Mouse (Mus musculus) cerebellum, postnatal 36 days (tissue): ENCODE data around the gene Nars2.
A peak's percentile ranks its signal among the peaks of the same experiment; 100 is the strongest.
"Not testable (repeated sequence)": the region's sequence is repeated elsewhere in the genome, so short reads cannot be mapped to it uniquely, and the experiment has no call there.

Source experiments
- DNase-seq, 2 experiments: peaks; one replicate each; pipeline ENCODE4 v3.0.0; 2021 to 2022; ENCODE audit warnings: mixed read lengths in 2 of 2

The Nars2 gene

DNA sequence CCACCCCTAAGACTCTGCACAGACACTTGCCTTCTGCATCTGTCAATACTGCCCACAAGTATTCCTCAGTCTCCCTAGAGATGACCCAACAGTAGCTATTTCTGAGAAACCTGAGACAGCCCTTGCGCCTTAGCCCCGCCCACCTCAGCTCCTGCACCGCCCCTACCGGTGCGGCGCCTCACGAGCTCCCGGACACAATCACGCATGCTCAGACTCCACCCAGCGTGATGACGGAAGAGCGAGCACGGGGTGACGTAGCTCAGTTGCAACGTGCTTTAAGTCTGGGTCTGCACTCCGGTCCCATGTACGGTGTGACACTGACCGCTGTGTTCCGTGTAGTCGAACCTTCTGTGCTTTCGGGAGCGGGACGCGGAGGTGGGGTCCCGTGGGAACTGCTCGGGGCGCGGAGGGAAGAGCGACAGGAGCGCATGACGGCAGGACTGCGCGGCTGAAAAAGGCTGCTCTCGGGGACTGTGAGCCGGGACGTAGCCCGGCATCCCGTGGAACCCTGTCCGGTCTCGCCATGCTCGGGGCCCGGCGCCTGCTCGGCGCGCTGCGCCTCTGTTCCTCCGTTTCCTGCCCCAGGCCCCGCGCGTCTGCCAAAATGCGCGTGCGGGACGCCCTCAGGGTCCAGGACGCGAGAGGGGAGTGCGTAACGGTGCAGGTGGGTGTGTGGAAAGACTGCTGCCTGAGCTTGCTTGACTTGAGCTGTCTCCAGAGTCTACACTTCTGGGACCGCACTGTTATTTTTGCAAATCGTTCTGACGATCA is at the start of gene Nars2:
Gene Nars2 (plus strand): TSS at position 225 of the 771 bp plus-strand sequence.
- peak; percentile 90 for DNase-seq

DNA sequence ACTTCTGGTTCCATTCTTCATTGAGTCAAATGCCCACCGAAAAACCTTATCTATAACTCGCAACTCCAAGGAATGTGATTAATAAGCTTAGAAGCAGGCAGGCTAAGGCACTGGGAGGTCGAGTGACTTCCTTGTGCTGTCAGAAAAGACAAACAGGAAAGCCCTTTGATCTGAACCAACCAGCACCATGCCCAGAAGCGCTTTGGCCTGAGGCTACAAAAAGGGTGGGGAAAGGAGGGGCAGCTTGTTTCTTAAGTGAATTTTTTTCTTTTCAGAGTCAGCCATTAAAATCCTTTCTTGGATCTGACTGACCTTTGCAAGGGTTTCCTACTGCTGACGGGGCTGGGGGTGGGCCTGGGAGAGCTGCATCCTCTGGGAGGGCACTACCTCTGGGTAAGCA is 49.1 kb upstream of the Nars2 start:
- DNase-seq, result no peak

GRCm38 (mm10) chr7:96903088-96903985 is 48.0 kb upstream of the Nars2 start:
- no peak for DNase-seq

- no peak for DNase-seq
These were observed 46.9 kb upstream of the Nars2 start for GRCm38 (mm10) chr7:96904442-96904841.

DNA sequence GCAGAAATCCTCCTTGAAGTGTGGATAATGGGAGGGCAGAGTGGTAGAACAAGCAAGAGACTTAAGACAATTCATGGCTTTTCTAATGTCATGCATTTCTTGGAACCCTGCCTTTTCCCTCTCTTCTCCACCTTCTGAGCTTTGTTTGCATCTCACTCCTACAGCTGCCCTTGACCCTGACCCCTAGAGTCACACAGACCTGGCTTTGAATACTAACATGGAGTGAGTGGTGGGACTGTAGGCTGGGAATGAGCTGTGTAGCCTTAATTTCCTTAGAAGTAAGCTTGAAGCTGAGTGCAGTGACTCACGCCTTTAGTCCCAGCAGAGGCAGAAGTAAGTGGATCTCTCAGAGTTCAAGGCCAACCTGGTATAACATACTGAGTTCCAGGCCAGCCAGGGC is 46.4 kb upstream of the Nars2 start:
- no peak for DNase-seq

- DNase-seq, result no peak
These were observed 45.9 kb upstream of the Nars2 start for GRCm38 (mm10) chr7:96905422-96905821.

DNA sequence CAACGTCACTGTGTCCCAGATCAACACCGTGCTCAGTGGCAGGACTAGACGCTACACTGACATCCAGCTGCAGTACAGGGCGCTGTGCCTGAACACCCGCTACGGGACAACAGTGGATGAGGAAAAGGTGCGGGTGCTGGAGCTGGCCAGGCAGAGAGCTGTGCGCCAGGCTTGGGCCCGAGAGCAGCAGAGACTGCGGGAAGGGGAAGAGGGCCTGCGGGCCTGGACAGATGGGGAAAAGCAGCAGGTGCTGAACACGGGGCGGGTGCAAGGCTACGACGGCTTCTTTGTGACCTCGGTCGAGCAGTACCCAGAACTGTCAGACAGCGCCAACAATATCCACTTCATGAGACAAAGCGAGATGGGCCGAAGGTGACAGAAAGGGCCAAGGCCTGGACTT is 45.1 kb upstream of the Nars2 start:
- no peak for DNase-seq

DNA sequence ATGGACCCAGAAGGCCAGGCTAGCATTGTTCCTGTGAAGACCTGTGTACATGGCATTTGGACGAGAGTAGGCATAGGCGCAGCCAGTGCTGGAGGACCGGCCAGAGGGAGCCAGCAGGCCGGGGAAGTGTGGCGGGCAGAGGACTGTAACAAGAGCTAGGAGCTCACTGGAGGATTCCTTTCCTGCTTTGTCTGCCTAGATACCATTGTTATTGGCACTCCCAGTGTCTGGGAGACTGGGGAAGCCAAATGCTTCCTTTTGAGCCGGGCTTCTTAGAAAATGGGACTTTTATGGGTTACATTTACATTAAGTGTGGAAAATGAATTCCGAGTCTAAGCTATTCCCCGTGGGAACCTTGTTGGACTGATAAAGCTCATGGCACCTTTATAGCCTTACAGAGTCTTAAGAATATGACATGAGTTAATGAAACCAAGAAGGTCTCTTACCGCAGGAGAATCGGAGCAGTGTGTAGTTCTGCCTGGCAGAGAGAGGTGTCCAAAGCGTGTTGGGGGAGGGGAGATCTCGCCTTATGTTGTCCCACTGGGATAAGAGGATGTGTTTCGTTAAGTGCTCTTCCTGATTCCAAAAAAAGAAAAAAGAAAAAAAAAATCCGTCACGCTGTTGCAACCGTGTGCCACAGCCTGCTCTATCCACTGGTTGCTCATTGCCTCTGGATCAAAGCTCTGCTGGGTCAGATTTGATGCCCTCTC is 43.2 kb upstream of the Nars2 start:
- DNase-seq, result no peak

- no peak for DNase-seq
These were observed 41.4 kb upstream of the Nars2 start for GRCm38 (mm10) chr7:96909856-96910255.

GRCm38 (mm10) chr7:96910310-96910960 is 40.9 kb upstream of the Nars2 start:
- DNase-seq, result no peak

DNA sequence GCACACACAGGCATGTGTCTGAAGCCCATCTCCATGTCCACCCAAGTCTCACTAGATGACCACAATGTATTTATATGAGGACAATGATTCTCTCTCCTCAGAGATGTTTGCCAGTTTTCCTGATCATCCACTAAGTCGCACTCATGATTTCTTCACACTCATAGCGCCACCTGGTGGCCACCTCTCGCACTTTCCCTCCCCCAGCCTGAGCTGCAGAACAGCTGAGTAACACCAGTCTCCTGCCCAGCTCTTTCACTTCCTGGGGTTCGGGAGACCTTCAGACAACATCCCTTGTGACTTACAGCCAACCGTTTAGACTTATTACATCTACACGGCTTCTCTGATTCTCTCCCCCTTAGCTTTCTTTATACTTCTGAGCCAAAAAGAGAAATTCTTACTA is 37.3 kb upstream of the Nars2 start:
- peak; percentile 78 to 81 for DNase-seq

GRCm38 (mm10) chr7:96915452-96916105 is 35.7 kb upstream of the Nars2 start:
- DNase-seq, result peak; percentile 46 to 70

- DNase-seq, result no peak
These were observed 30.7 kb upstream of the Nars2 start for GRCm38 (mm10) chr7:96920447-96921095.

- DNase-seq, result no peak
These were observed 28.4 kb upstream of the Nars2 start for GRCm38 (mm10) chr7:96922927-96923326.

GRCm38 (mm10) chr7:96943715-96944377 is 7.5 kb upstream of the Nars2 start:
- DNase-seq, result no peak

GRCm38 (mm10) chr7:96946501-96946900 is 4.8 kb upstream of the Nars2 start:
- DNase-seq, result not testable (repeated sequence)

GRCm38 (mm10) chr7:96952094-96952493 is 789 bp downstream of the Nars2 start:
- DNase-seq, result peak in 1 of 2 experiments; percentile 15

- DNase-seq, result no peak
These were observed 7.9 kb downstream of the Nars2 start for GRCm38 (mm10) chr7:96959168-96959567.

GRCm38 (mm10) chr7:96967188-96967587 is 15.9 kb downstream of the Nars2 start:
- no peak for DNase-seq

GRCm38 (mm10) chr7:96970359-96970758 is 19.1 kb downstream of the Nars2 start:
- DNase-seq, result no peak
